Mouse (Mus musculus): Measurements from ENCODE around the gene Cela1. TPM values are rescaled to one million over a fixed set of nuclear protein-coding genes. Genes with fewer than 3 reads are reported as not detected.

Gene Cela1
- total RNA-seq, 1 experiment from 2014 or later = 21.1 TPM

DNA sequence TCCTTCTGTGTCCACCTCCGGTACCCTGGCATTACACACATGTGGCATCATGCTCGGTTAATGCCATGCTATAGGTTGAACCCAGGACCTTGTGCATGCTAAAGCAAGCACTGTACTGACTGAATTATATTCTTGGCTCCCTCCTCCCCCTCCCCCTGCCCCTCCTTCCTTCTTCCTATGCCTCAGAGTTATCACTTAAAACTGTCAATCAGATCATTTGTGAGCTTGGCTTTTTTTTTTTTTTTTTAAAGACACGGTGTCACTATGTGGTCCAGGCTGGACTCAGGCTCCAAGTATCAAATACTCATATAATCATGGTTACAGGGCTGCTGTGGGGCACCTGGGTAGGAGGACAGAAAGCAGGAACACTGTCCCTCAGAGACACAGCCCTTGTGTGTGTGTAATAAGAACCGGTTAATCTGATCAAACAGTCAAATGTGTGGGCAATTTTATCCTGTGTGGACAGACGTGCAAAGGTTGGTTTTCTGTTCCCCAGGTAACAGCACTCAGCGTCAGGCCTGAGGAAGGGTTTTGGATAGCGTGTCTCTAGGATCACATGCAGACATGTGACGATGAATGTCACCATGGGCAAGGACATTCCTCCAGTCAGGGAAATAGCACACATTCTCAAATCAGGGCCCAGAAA, 20.8 kb upstream of the Cela1 start:
- no peak for ATAC-seq (replicated peaks; ENCODE audit: low read depth, poor library complexity, severe bottlenecking)

GRCm38 (mm10) chr15:100706226-100706625, 18.5 kb upstream of the Cela1 start:
- peak; percentile 97 for ATAC-seq (replicated peaks; ENCODE audit: low read depth, poor library complexity, severe bottlenecking)

- ATAC-seq (replicated peaks; ENCODE audit: low read depth, poor library complexity, severe bottlenecking) = no peak
These were observed 17.7 kb upstream of the Cela1 start for GRCm38 (mm10) chr15:100705376-100705775.

DNA sequence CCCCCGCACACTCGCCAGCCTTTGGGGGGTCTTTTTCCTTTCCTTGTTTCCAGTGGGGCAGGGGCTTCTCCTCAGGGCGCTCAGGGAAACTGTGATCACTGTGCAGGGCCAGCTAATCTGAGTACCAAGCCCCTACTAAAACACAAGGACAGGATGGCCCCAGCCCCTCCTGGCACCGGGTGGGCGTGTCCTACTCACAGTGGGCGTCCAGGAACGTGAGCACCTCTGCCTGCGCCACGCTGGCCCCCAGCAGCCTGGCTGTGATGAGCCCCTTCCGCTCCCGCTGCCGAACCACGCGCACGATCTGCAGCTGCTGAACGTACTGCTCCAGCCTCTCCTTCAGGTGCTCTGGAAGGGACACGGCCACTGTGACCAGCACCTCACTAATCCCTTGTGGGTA, 16.2 kb upstream of the Cela1 start:
- ATAC-seq (replicated peaks; ENCODE audit: low read depth, poor library complexity, severe bottlenecking) = no peak

DNA sequence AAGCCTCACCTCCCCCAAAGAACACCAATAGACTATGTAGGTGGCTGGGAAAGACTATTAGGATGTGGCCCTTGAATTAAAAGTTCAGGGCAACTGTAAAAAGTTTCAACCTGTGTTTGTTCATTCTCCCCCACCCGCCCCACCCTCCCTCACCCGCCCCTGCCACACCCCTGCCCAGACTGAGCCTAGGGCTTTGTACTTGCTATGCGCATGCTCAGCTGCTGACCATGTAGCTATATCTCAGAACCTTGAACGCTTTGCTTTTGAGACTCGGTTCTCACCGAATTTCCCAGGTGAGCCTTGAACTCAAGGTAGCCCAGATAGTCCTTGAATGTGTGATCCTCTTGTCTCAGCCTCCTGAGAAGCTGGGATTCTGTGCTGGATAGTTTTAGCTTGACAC, 14.1 kb upstream of the Cela1 start:
- no peak for ATAC-seq (replicated peaks; ENCODE audit: low read depth, poor library complexity, severe bottlenecking)

GRCm38 (mm10) chr15:100701108-100701507, 13.4 kb upstream of the Cela1 start:
- ATAC-seq (replicated peaks; ENCODE audit: low read depth, poor library complexity, severe bottlenecking) = no peak

GRCm38 (mm10) chr15:100700424-100700823, 12.7 kb upstream of the Cela1 start:
- no peak for ATAC-seq (replicated peaks; ENCODE audit: low read depth, poor library complexity, severe bottlenecking)

GRCm38 (mm10) chr15:100699386-100699785, 11.7 kb upstream of the Cela1 start:
- peak; percentile 79 for ATAC-seq (replicated peaks; ENCODE audit: low read depth, poor library complexity, severe bottlenecking)

GRCm38 (mm10) chr15:100698078-100698477, 10.4 kb upstream of the Cela1 start:
- no peak for ATAC-seq (replicated peaks; ENCODE audit: low read depth, poor library complexity, severe bottlenecking)

DNA sequence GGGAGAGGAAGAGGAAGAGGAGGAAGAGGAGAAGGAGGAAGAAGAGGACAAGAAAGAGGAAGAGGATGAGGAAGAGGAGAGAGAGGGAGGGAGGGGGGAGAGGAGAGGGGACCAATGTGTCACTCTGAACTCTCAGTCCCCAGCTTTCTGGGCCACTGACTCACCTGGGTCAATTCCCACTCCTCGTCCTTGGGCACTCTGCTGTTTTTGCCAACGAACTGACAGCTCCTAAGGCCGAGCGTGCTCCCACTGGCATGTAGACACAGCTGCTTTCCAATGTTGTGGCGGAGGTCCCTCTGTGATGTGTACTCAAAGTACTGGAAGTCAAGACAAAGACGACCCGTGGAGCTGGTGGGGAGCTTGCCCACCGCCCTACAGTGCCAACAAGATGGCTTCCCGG, 6.7 kb upstream of the Cela1 start:
- no peak for ATAC-seq (replicated peaks; ENCODE audit: low read depth, poor library complexity, severe bottlenecking)

GRCm38 (mm10) chr15:100691990-100692389, 4.3 kb upstream of the Cela1 start:
- no peak for ATAC-seq (replicated peaks; ENCODE audit: low read depth, poor library complexity, severe bottlenecking)

DNA sequence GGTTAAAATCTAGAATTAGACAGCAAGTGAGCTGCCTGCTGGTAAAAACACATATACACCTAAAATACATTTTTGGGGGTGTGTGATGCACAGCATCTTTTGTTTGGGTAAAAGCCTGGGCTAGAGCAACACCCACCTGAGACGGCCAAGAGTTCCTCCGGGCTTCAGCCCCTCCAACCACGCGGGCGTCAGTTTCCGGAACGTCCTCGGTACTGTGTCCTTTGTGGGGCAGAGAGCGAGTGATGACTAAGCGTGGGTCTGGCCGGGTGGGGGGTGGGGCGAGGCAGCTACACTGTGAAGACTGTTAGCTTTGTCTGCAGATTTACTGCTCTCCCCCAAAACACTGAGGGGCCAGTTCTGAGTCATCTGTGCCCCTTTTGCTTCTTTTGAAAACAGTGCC, 732 bp downstream of the Cela1 start:
- peak; percentile 77 for ATAC-seq (replicated peaks; ENCODE audit: low read depth, poor library complexity, severe bottlenecking)

GRCm38 (mm10) chr15:100686434-100686833, 1.3 kb downstream of the Cela1 start:
- ATAC-seq (replicated peaks; ENCODE audit: low read depth, poor library complexity, severe bottlenecking) = no peak

- 0 out of 2 replicates have a peak, but pooled peaks have one; percentile 14 for ATAC-seq (replicated peaks; ENCODE audit: low read depth, poor library complexity, severe bottlenecking)
These were observed 1.9 kb downstream of the Cela1 start for GRCm38 (mm10) chr15:100685849-100686248.

DNA sequence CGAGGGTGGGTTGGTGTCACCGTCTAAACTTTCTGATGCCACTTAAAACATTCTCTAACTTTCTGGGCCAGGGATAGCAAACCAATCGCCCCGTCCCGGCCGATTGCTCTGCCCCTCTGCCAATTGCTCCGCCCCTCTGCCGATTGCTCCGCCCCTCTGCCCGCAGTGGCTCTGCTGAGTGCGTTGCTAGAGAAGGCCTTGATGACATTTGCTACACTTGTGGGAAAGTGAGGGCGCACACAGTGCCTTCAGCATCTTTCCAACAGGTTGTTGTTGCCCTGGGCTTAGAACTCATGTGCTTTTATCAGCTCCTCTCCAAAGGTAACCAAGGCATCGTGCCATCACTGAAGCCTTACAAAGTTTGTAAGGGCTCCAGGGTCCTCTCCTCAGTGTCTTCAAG, 2.5 kb downstream of the Cela1 start:
- no peak for ATAC-seq (replicated peaks; ENCODE audit: low read depth, poor library complexity, severe bottlenecking)

DNA sequence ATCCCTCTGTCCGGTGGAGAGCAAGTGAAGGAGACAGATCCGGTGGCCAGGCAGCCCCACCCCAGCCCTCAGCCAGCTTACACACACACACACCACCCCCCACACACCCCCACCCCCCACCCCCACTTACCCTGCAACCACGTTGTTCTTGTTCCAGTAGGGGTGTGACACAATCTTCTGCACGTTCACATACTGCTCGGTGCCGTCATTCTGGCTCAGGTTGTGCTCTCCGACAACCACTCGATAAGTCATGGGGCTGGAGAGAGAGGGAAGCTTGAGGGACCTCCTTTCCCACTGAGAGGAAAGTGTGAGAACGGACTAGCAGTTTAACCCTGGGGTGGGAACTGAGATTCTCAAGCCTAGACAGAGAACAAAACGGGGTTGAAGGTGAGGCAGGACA, 3.3 kb downstream of the Cela1 start:
- no peak for ATAC-seq (replicated peaks; ENCODE audit: low read depth, poor library complexity, severe bottlenecking)

DNA sequence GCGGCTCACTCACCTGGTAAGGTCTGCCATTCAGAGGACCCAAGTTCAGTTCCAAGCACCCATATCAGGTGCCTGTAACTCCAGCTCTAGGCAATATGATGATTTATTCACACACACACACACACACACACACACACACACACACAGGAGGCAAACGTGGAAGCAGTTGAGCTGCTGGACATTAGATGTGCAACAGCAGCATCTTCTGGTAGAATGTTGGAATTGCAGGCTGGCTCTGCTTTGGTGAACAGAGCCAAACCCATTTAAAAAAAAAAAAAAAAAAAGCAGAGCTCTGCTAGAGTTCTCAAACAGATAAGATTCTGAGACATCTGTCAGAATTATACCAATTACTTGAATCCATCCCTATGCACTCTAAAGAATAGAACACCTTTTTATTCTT, 4.7 kb downstream of the Cela1 start:
- peak; percentile 60 for ATAC-seq (replicated peaks; ENCODE audit: low read depth, poor library complexity, severe bottlenecking)

DNA sequence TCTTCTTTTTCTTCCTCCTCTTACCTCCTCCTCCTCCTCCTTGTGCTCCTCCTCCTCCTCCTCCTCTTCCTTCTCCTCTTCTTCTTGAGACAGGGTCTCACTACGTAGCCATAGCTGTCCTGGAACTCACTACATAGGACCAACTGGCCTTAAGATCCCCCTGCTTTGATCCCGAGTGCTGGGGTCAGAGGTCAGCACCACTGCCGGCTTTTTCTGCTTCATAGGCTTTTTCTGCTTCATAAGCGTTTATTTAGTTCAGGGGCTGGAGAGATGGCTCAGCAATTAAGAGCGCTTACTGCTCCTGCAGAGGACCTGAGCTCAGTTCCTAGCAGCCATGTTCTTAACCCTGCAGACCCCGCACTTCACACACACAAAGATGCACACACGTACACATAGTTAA, 6.0 kb downstream of the Cela1 start:
- no peak for ATAC-seq (replicated peaks; ENCODE audit: low read depth, poor library complexity, severe bottlenecking)

DNA sequence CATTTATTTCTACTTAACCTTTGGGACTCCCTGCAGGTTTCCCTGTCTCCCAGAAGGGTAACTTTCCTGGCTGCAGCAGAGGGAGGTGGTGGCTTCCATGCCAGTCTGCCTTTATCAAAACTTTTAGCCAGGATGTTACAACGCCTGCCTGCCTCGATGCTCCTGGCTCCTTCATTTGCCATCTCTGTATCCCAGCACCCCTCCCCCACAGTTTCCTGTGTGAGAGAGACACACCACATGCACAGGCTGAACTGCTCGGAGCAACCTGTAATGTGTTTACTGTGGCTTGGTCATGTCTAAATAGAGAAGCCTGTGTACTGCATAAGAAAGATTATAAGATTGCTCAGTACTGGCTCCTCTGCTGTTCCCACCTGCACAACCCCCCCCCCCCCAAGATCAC, 7.3 kb downstream of the Cela1 start:
- no peak for ATAC-seq (replicated peaks; ENCODE audit: low read depth, poor library complexity, severe bottlenecking)

DNA sequence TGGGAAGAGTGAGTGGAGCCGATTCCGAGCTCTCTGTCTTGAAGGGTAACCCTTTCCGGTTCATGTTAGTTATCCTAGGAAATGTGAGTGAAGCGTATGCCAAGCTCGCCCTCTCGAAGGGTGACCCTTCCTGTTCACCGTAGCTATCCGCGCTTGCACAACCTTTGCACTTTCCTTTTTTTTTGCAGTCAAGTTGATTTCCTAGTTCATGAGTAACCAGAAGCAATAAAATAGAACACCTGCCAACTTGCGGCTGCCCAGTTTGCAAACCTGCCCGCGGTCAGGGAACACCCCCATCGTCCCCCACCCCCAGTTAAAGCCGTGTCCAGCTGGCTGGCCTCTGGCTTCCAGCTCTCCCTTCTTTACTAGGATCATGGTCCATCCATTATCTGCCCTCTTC, 8.7 kb downstream of the Cela1 start:
- no peak for ATAC-seq (replicated peaks; ENCODE audit: low read depth, poor library complexity, severe bottlenecking)

DNA sequence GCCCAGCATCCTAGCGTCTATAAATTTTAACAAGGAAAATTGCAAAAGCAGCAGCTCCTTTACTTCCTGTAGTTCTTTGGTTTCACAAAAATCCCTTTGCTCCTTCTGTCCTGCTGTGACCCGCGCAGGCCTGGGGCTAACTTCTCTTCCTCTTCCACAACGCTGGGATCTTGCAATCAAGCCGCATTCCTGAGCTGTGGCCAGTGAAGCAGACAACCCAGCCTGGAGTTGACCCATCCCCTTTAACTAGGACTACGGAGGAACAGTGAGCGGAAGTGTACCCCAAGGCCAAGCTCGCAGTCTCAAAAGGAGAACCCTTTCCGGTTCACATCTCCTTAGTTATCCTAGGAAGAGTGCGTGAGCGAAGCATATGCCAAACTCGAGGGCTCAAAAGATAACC, 9.1 kb downstream of the Cela1 start:
- ATAC-seq (replicated peaks; ENCODE audit: low read depth, poor library complexity, severe bottlenecking) = no peak

DNA sequence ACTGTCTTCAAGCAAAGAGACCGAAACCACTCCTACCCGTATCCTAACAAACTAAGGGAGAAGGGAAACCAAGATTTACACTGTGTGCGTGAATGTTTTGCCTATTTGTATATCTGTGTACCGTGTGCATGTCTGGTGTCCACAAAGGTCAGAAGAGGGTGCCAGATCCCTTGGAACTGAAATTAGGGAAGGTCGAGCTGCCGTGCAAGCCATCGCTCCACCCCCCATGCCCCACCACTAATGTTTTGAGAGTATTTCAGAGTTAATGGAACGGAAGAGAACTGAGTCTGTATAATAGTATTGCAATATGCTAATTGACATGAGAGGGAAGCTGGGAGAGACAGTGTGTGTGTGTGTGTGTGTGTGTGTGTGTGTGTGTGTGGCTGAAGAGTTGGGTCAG, 10.0 kb downstream of the Cela1 start:
- ATAC-seq (replicated peaks; ENCODE audit: low read depth, poor library complexity, severe bottlenecking) = no peak

DNA sequence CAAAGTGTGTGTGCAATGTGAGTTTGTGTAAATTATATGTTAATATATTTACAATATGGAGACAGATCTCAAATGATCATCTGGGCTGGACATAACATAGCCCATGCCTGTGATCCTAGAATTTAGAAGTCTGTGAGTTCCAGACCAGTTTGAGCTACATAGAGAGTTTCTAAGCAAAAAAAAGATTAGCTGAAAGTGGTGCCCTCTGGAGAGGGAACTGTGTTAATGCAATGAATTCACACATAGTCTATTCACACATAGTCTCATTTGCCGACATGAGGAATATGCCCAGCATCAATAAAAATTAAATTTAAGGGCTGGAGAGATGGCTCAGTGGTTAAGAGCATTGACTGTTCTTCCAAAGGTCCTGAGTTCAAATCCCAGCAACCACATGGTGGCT, 11.2 kb downstream of the Cela1 start:
- no peak for ATAC-seq (replicated peaks; ENCODE audit: low read depth, poor library complexity, severe bottlenecking)
